Mouse (Mus musculus): Measurements from ENCODE around the gene Slc35e3.

Gene Slc35e3

GRCm38 (mm10) chr10:117698313-117699138, 47.6 kb downstream of the Slc35e3 start:
- DNase-seq (ENCODE audit: low read depth, low spot score), result no peak

DNA sequence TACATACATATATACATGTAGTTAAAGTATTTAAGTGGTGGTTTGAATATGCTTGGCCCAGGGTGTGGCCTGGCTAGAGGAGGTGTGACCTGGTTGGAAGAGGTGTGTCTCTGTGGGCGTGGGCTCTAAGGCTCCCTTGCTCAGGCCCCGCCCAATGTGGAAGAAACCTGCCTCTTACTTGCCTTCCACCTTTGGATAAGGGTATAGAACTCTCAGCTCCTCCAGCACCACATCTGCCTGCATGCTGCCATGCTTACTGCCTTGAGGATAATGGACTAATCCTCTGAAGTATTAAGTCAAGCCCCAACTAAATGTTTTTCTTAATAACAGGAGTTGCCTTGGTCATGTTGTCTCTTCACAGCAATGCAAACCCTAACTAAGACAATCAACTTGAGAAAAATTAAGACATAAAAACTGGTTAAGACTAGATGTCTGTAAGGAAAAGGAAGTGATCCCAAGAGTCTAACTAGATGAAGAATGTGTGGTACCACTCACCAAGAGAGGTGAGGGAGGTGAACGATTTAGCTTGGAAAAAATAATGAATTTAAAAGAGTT, 48.5 kb downstream of the Slc35e3 start:
- no peak for DNase-seq (ENCODE audit: low read depth, low spot score)

GRCm38 (mm10) chr10:117696827-117697560, 49.2 kb downstream of the Slc35e3 start:
- DNase-seq (ENCODE audit: low read depth, low spot score), result no peak

GRCm38 (mm10) chr10:117696021-117696826, 49.9 kb downstream of the Slc35e3 start:
- no peak for DNase-seq (ENCODE audit: low read depth, low spot score)

GRCm38 (mm10) chr10:117695605-117696004, 50.6 kb downstream of the Slc35e3 start:
- DNase-seq (ENCODE audit: low read depth, low spot score), result no peak

DNA sequence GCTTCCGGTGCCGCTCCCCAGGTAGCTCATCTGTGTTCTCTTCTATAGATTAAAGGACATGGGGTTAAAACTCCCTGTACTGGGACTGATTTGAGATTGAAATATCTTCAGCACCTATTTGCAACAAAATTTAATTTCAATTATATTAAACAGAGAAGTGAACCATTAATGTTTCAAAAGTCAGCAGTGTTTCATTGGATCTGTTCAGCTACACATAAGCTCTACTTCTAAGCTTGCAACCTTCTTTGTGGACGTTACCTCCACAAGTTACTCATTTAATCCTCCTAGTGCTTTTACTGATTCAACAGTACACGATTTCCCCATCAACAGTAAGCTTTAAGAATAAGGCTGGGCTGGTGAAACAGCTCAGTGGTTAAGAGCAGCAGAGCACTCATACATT, 51.1 kb downstream of the Slc35e3 start:
- no peak for DNase-seq (ENCODE audit: low read depth, low spot score)

- DNase-seq (ENCODE audit: low read depth, low spot score), result no peak
These were observed 51.8 kb downstream of the Slc35e3 start for GRCm38 (mm10) chr10:117694255-117694953.

DNA sequence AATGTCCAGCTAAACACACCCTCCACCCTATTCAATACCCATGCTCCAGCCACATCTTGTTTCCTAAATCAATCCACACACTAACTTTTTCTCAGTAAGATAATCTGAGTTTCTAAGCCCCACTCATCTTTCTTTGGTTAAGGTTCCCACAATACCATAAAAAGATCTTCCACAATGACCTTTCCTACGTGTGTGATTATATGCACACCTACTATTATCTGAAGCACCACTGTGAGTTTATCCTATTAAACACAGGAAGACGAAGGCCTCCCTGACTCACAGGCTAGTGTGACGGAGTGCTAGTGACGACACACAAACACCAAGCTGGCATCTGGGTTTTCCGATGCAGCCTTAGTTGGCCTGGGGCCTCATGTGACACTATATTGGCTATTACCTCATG, 53.2 kb downstream of the Slc35e3 start:
- no peak for DNase-seq (ENCODE audit: low read depth, low spot score)

- no peak for DNase-seq (ENCODE audit: low read depth, low spot score)
These were observed 54.0 kb downstream of the Slc35e3 start for GRCm38 (mm10) chr10:117692173-117692572.

GRCm38 (mm10) chr10:117691389-117691968, 54.7 kb downstream of the Slc35e3 start:
- DNase-seq (ENCODE audit: low read depth, low spot score), result no peak

DNA sequence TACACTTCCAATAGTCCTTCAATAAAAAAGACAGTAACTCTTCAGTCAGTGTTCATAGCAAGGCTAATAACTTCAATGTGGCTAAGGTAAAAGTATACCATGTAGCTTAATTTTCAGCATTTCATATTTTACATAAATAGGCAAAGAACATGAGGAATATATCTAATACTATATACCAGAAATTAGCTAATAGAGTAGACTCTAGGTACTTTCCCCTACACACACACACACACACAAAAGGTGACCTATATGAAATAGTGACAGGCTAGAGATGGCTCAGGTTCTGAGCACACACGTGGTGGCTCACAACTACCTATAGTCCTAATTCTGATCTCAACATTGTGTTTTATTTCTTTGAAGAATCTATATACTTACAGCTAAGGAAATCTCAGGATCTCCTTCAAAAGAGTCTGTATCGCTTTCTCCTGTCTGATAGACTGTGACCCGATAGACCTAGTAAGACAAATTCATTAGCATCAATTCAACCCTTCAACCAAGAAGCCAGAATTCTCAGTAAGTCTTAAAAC, 55.3 kb downstream of the Slc35e3 start:
- DNase-seq (ENCODE audit: low read depth, low spot score), result no peak

DNA sequence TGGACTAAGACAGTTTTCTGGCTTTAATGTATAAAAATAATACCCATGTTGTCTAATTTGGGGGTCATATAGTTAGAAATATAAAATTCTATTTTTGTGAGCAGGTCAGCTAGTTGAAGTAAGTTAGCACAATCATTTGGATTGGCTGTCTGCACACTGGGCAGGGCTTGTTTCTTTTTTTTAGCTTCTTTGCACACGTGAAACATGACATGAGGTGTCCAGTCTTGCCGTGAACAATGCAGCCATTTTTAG, 56.1 kb downstream of the Slc35e3 start:
- no peak for DNase-seq (ENCODE audit: low read depth, low spot score)

DNA sequence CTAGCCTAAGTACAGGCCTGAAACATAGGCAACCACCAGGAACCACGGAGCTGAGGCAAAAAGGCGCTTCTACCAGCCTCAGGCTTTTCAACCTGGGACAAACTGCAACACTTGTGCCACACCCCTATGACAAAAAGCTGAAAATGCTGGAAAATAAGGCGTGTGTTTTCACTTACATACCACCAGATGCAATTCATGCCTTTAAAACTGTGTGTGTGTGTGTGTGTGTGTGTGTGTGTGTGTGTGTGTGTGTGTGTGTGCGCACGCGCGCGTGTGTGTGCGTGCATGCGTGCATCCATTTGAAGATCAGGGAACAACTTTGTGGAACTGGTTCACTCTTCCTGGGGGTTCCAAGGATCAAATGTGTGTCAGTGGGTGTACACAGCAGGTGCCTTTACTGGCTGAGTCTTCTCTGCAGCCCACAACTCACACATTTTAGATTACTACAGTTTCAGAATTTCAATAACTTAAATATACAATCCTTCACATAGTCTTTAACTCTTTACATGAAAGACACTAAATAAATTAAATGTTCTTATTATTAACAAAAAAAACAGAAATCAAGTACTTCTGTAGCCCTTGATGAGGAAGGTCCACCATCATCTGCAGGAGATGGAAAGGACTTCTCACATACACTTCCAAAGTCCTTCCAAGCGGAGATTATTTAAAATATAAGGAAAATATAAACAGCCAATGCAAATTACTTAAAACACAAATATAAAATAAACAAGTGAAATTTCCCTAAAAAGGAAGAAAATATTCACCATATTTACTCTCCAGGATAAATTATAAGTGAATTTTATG, 56.7 kb downstream of the Slc35e3 start:
- DNase-seq (ENCODE audit: low read depth, low spot score), result no peak

DNA sequence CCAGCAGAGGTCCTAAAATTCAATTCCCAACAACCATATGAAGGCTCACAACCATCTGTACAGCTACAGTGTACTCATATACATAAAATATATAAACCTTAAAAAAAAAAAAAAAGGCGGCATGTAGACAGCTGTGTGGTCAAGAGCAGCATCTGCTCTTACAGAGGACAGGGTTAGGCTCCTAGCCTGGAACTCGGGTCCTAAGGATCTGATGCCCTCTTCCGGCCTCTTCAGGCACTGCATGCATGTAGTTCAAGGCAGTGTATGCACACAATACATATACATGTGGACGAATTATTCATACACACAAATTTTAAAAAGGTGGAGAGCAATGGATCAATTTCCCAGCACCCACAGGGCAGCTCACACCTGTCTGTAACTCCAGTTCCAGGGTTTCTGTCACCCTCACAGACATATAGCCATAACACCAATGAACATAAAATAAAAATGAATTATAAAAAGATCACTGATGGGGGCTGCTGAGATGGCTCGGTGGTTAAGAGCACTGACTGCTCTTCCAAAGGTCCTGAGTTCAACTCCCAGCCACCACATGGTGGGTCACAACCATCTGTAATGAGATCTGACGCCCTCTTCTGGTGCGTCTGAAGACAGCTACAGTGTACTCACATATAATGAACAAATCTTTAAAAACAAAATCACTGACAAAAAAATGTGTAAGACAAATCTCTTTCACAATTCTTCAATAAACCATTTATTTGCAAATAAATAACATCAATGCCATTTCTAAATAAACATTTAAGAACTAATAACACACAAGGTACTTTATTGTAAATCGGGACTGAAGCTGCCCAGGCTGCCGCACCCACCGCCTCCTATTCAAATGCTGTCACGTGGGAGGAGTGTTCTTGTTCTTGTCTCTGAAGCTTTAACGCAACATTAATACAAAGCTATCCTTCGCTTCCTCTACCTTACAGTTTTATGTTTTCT, 57.7 kb downstream of the Slc35e3 start:
- DNase-seq (ENCODE audit: low read depth, low spot score), result no peak

DNA sequence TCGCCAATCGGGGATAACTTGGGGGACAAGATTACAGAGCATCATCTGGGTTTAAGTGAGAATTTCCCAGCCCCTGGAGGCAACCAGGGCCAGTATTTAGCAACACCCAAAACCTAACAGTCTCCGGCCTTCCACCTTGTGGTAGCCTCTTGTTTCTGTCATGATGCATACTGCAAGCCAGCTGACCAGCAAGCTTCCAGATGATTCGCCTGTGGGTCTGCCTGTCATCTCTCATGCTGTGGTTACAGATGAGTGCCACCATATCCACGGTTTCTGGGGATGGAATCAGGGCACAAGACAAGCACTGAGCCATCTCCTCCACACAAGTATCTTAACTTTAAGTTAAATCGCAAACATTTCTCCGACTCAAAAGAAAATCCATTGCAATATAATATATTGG, 58.6 kb downstream of the Slc35e3 start:
- no peak for DNase-seq (ENCODE audit: low read depth, low spot score)

- no peak for DNase-seq (ENCODE audit: low read depth, low spot score)
These were observed 59.1 kb downstream of the Slc35e3 start for GRCm38 (mm10) chr10:117687018-117687417.

DNA sequence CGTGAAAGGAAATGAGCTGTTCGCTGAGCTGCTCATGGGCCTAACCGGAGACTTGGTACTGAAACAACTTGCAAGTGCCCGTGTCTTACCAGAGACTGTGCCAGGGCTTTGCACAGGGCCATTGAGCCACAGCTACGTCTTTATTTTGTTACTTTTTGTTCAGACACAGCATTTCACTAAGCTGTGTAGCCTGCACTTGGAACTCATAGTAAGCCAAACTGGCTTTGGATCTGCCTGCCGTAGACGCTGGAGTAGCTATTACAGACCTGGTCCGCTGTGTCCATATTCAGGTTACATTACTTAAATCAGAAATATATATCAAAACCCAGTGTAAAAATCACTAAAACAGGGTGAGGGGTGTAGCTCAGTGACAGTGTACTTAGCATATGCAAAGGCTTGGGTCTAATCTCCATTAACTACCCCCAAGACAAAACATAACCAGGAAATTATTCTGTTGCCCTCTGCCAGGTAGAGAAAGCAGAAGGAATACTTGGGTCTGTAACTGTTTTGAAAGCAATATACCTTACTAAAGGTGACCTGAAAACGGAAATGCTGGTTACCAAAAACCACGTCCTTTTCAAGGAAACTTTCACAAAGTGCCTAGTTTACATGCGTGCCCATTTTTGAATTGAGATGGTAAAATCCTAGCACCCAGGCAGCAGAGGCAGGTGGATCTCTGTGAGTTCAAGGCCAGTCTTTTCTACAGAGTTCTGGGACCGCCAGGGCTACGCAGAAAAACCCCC, 60.1 kb downstream of the Slc35e3 start:
- DNase-seq (ENCODE audit: low read depth, low spot score), result no peak

- no peak for DNase-seq (ENCODE audit: low read depth, low spot score)
These were observed 60.9 kb downstream of the Slc35e3 start for GRCm38 (mm10) chr10:117685171-117685848.
